Comparison of ENCODE assay signal across 18 mouse cellular contexts in genomic region chr12:16856306-16856679, GRCm38 (mm10). TPM values are rescaled to one million over a fixed set of nuclear protein-coding genes. Genes with fewer than 3 reads are reported as not detected.
DNase-seq lines count a peak whose midpoint lies in the region; ATAC-seq and TF ChIP-seq lines count a peak whose summit lies in the region.
"Had no signal": no experiment of that assay in that cellular context is flagged by ENCODE, and none has a peak within 500 bp of the region (broad histone marks: within the 10 kb centered on the region; RNA-seq: fewer than 3 reads in every experiment).

No protein-coding gene starts in this region.

- no peaks in the 10 kb centered on the region for H3K27me3 ChIP-seq in hindbrain, embryonic 11.5 days (ENCODE audit: control insufficient read depth, insufficient read depth, low read length)
- H3K27me3 ChIP-seq in midbrain, embryonic 11.5 days (ENCODE audit: control insufficient read depth, insufficient read depth, low read length) = no peaks in the 10 kb centered on the region
- no peaks in the 10 kb centered on the region for H3K27me3 ChIP-seq in neural tube, embryonic 14.5 days (ENCODE audit: control insufficient read depth, insufficient read depth, low read length)
- H3K27me3 ChIP-seq: heart, embryonic 15.5 days had no signal

- TF ChIP-seq CTCF in left cerebral cortex, adult 2 months (IDR thresholded peaks at IDR 0.05) = no peak

- no peaks in the 10 kb centered on the region for H3K4me1 ChIP-seq in hindbrain, embryonic 11.5 days (replicated peaks; ENCODE audit: control insufficient read depth, insufficient read depth, low read length)
- peaks cover 7% of the 10 kb centered on the region; the same call in 1 of the 2 replicates for H3K4me1 ChIP-seq in midbrain, embryonic 11.5 days (ENCODE audit: control insufficient read depth, insufficient read depth, low read length)
- no peaks in the 10 kb centered on the region; the same call in 1 of the 2 replicates for H3K4me1 ChIP-seq in neural tube, embryonic 14.5 days (ENCODE audit: control insufficient read depth, insufficient read depth, low read length)

- 51% methylated on average over 2 of the region's 2 CpGs for WGBS in hindbrain, embryonic 11.5 days
- 53% methylated on average over 2 of the region's 2 CpGs for WGBS in midbrain, embryonic 11.5 days
- WGBS in neural tube, embryonic 14.5 days = 34% methylated on average over 2 of the region's 2 CpGs

- no peak overlapping the region for H3K9ac ChIP-seq in hindbrain, embryonic 11.5 days (ENCODE audit: low read depth, low read length)
- no peak overlapping the region for H3K9ac ChIP-seq in midbrain, embryonic 11.5 days (ENCODE audit: low read length)
- no peak overlapping the region for H3K9ac ChIP-seq in neural tube, embryonic 14.5 days (replicated peaks; ENCODE audit: low read depth, low read length)
- H3K9ac ChIP-seq: heart, embryonic 15.5 days had no signal

- peak overlapping the region; percentile 91 for H3K27ac ChIP-seq in left cerebral cortex, adult 2 months
- no peak overlapping the region for H3K27ac ChIP-seq in hindbrain, embryonic 11.5 days (ENCODE audit: low read depth, low read length)
- H3K27ac ChIP-seq in midbrain, embryonic 11.5 days (ENCODE audit: low read depth, low read length) = peak overlapping the region; percentile 61; the same call in 1 of the 2 replicates
- peak overlapping the region; percentile 68 for H3K27ac ChIP-seq in neural tube, embryonic 14.5 days (ENCODE audit: low read depth, low read length)
- H3K27ac ChIP-seq: heart, adult 2 months; heart, embryonic 15.5 days had no signal

- no peaks in the 10 kb centered on the region for H3K36me3 ChIP-seq in hindbrain, embryonic 11.5 days (ENCODE audit: control insufficient read depth, insufficient read depth, low read length)
- H3K36me3 ChIP-seq in midbrain, embryonic 11.5 days (ENCODE audit: control insufficient read depth, insufficient read depth, low read length) = no peaks in the 10 kb centered on the region
- H3K36me3 ChIP-seq in neural tube, embryonic 14.5 days (ENCODE audit: control insufficient read depth, insufficient read depth, low read length) = no peaks in the 10 kb centered on the region
- H3K36me3 ChIP-seq: heart, embryonic 15.5 days had no signal

- H3K4me2 ChIP-seq in hindbrain, embryonic 11.5 days (replicated peaks; ENCODE audit: low read depth, low read length) = no peak overlapping the region
- no peak overlapping the region for H3K4me2 ChIP-seq in midbrain, embryonic 11.5 days
- no peak overlapping the region for H3K4me2 ChIP-seq in neural tube, embryonic 14.5 days (ENCODE audit: low read depth, low read length)
- H3K4me2 ChIP-seq: heart, embryonic 15.5 days had no signal

- peak; percentile 67 for ATAC-seq in hindbrain, embryonic 11.5 days (ENCODE audit: low FRiP score)
- peak; percentile 51 for ATAC-seq in midbrain, embryonic 11.5 days (ENCODE audit: low FRiP score)
- ATAC-seq in neural tube, embryonic 14.5 days (ENCODE audit: low read depth) = peak; percentile 29; the same call in 1 of the 2 replicates

- no peak overlapping the region for H3K4me3 ChIP-seq in left cerebral cortex, adult 2 months
- no peak overlapping the region for H3K4me3 ChIP-seq in hindbrain, embryonic 11.5 days (ENCODE audit: low read depth, low read length)
- no peak overlapping the region for H3K4me3 ChIP-seq in midbrain, embryonic 11.5 days (ENCODE audit: low read depth, low read length)
- H3K4me3 ChIP-seq in neural tube, embryonic 14.5 days (ENCODE audit: low read depth, low read length) = no peak overlapping the region
- H3K4me3 ChIP-seq: heart, adult 2 months; heart, embryonic 15.5 days had no signal

- DNase-seq in left cerebral cortex, adult 2 months (ENCODE audit: extremely low spot score in 1 of 2, low spot score in 2 of 2) = no peak
- DNase-seq in left cerebral cortex, adult 8-10 months (ENCODE audit: low spot score in 2 of 2) = no peak
- DNase-seq in hindbrain, embryonic 11.5 days (ENCODE audit: low spot score) = no peak
- no peak for DNase-seq in midbrain, embryonic 11.5 days (ENCODE audit: low spot score, missing footprints)
- no peak for DNase-seq in heart, postnatal 10 days
- no peak for DNase-seq in thymus, postnatal 0 days (ENCODE audit: low spot score)
- DNase-seq in lung, adult 18-20 months = no peak
- DNase-seq: gastrocnemius, postnatal 14 days; heart, adult 2 months; kidney, adult 8-10 months; kidney, postnatal 36 days; liver; lung, adult 2 months; lung, postnatal 4 days; thymus, postnatal 4 days had no signal

- no peaks in the 10 kb centered on the region; the same call in 1 of the 2 replicates for H3K9me3 ChIP-seq in hindbrain, embryonic 11.5 days (ENCODE audit: control insufficient read depth, low read length)
- no peaks in the 10 kb centered on the region for H3K9me3 ChIP-seq in midbrain, embryonic 11.5 days (ENCODE audit: control insufficient read depth, low read length)
- H3K9me3 ChIP-seq in neural tube, embryonic 14.5 days (ENCODE audit: control insufficient read depth, low read length) = no peaks in the 10 kb centered on the region
- H3K9me3 ChIP-seq: heart, embryonic 15.5 days had no signal

- intact Hi-C loops in left cerebral cortex, adult 2 months (cut with DNase I) = no loop called here
- intact Hi-C loops in heart, postnatal 10 days (cut with DNase I) = no loop called here

RNA-seq across cellular contexts. Expression of gene Rock2, which starts 38.4 kb away (rescaled TPM):
- total RNA-seq in left cerebral cortex, adult 2 months (2021) = 100 to 1,000 TPM; 154 to 161 TPM
- 100 to 1,000 TPM; 122 to 132 (median 129) TPM for total RNA-seq in left cerebral cortex, adult 8-10 months (2022)
- 15.4 and 17.9 TPM in 2 replicates for polyA plus RNA-seq in hindbrain, embryonic 11.5 days (2014; fragmentation: Nextera tagmentation; extraction: Ambion mirVana)
- 14.4 and 14.9 TPM in 2 replicates for polyA plus RNA-seq in midbrain, embryonic 11.5 days (2014; fragmentation: Nextera tagmentation; extraction: Ambion mirVana)
- polyA plus RNA-seq in neural tube, embryonic 14.5 days (2014; fragmentation: Nextera tagmentation; extraction: Ambion mirVana) = 17.9 and 20.3 TPM in 2 replicates
- total RNA-seq in heart, postnatal 10 days (2021) = 10 to 100 TPM; 90.0 to 93.5 TPM
- 10.3 and 11.9 TPM in 2 replicates for polyA plus RNA-seq in thymus, postnatal 0 days (2015; fragmentation: Nextera tagmentation; extraction: Ambion mirVana)

RNA-seq across cellular contexts. Expression of gene E2f6, which starts 45.5 kb away (rescaled TPM):
- total RNA-seq in left cerebral cortex, adult 2 months (2021) = 10 to 100 TPM; 38.1 to 45.8 TPM
- total RNA-seq in left cerebral cortex, adult 8-10 months (2022) = 10 to 100 TPM; 32.1 to 36.6 (median 34.6) TPM
- 75.3 and 76.5 TPM in 2 replicates for polyA plus RNA-seq in hindbrain, embryonic 11.5 days (2014; fragmentation: Nextera tagmentation; extraction: Ambion mirVana)
- 83.8 and 85.1 TPM in 2 replicates for polyA plus RNA-seq in midbrain, embryonic 11.5 days (2014; fragmentation: Nextera tagmentation; extraction: Ambion mirVana)
- polyA plus RNA-seq in neural tube, embryonic 14.5 days (2014; fragmentation: Nextera tagmentation; extraction: Ambion mirVana) = 28.7 and 32.9 TPM in 2 replicates
- 10 to 100 TPM; 52.7 to 58.7 TPM for total RNA-seq in heart, postnatal 10 days (2021)
- 22.7 and 23.6 TPM in 2 replicates for polyA plus RNA-seq in thymus, postnatal 0 days (2015; fragmentation: Nextera tagmentation; extraction: Ambion mirVana)

RNA-seq across cellular contexts. Expression of gene Greb1, which starts 55.6 kb away (rescaled TPM):
- under 1 TPM; 0.96 to 0.97 TPM for total RNA-seq in left cerebral cortex, adult 2 months (2021)
- 1 to 10 TPM in 2 of 4 experiments, under 1 TPM in 2; 0.63 to 1.5 (median 1.2) TPM for total RNA-seq in left cerebral cortex, adult 8-10 months (2022)
- polyA plus RNA-seq in hindbrain, embryonic 11.5 days (2014; fragmentation: Nextera tagmentation; extraction: Ambion mirVana) = 8.8 and 11.2 TPM in 2 replicates
- 11.3 and 15.4 TPM in 2 replicates for polyA plus RNA-seq in midbrain, embryonic 11.5 days (2014; fragmentation: Nextera tagmentation; extraction: Ambion mirVana)
- polyA plus RNA-seq in neural tube, embryonic 14.5 days (2014; fragmentation: Nextera tagmentation; extraction: Ambion mirVana) = 1.3 and 1.8 TPM in 2 replicates
- under 1 TPM; 0.55 to 0.74 TPM for total RNA-seq in heart, postnatal 10 days (2021)
- polyA plus RNA-seq in thymus, postnatal 0 days (2015; fragmentation: Nextera tagmentation; extraction: Ambion mirVana) = 1.2 and 2.0 TPM in 2 replicates
- total RNA-seq: MEL had no signal
